Mouse (Mus musculus): ENCODE data around the gene Fastkd1.
A peak's percentile ranks its signal among the peaks of the same experiment; 100 is the strongest.
"Not testable (repeated sequence)": the region's sequence is repeated elsewhere in the genome, so short reads cannot be mapped to it uniquely, and the experiment has no call there.

Gene Fastkd1

GRCm38 (mm10) chr2:69712981-69713625, at the start of gene Fastkd1:
Gene Fastkd1 (minus strand): TSS chr2:69713516.
- peak; percentile 83 for DNase-seq (ENCODE audit: low read depth, low spot score)

GRCm38 (mm10) chr2:69760980-69761379, 47.7 kb upstream of the Fastkd1 start:
- DNase-seq (ENCODE audit: low read depth, low spot score): no peak

- peak; percentile 8 for DNase-seq (ENCODE audit: low read depth, low spot score)
Measured at GRCm38 (mm10) chr2:69745091-69745490, 31.8 kb upstream of the Fastkd1 start.

GRCm38 (mm10) chr2:69723519-69723825, 10.2 kb upstream of the Fastkd1 start:
- no peak for DNase-seq (ENCODE audit: low read depth, low spot score)

GRCm38 (mm10) chr2:69722650-69723518, 9.6 kb upstream of the Fastkd1 start:
- DNase-seq (ENCODE audit: low read depth, low spot score): peak; percentile 92

- no peak for DNase-seq (ENCODE audit: low read depth, low spot score)
Measured at GRCm38 (mm10) chr2:69722273-69722649, 8.9 kb upstream of the Fastkd1 start, which contains the start of gene Ppig. Gene Ppig (plus strand): TSS chr2:69722545.

GRCm38 (mm10) chr2:69719121-69719520, 5.8 kb upstream of the Fastkd1 start:
- no peak for DNase-seq (ENCODE audit: low read depth, low spot score)

GRCm38 (mm10) chr2:69716483-69716882, 3.2 kb upstream of the Fastkd1 start:
- DNase-seq (ENCODE audit: low read depth, low spot score): no peak

GRCm38 (mm10) chr2:69714126-69714525, 810 bp upstream of the Fastkd1 start:
- DNase-seq (ENCODE audit: low read depth, low spot score): no peak

- DNase-seq (ENCODE audit: low read depth, low spot score): no peak
Measured at GRCm38 (mm10) chr2:69713626-69714014, 304 bp upstream of the Fastkd1 start.

GRCm38 (mm10) chr2:69712171-69712570, 1.1 kb downstream of the Fastkd1 start:
- DNase-seq (ENCODE audit: low read depth, low spot score): peak; percentile 27

- no peak for DNase-seq (ENCODE audit: low read depth, low spot score)
Measured at GRCm38 (mm10) chr2:69700446-69700845, 12.9 kb downstream of the Fastkd1 start.

- DNase-seq (ENCODE audit: low read depth, low spot score): no peak
Measured at GRCm38 (mm10) chr2:69693501-69693900, 19.8 kb downstream of the Fastkd1 start.

GRCm38 (mm10) chr2:69690843-69691242, 22.5 kb downstream of the Fastkd1 start:
- no peak for DNase-seq (ENCODE audit: low read depth, low spot score)

GRCm38 (mm10) chr2:69690214-69690613, 23.1 kb downstream of the Fastkd1 start:
- no peak for DNase-seq (ENCODE audit: low read depth, low spot score)

GRCm38 (mm10) chr2:69684488-69684887, 28.8 kb downstream of the Fastkd1 start:
- no peak for DNase-seq (ENCODE audit: low read depth, low spot score)

GRCm38 (mm10) chr2:69683036-69683805, 30.1 kb downstream of the Fastkd1 start:
- DNase-seq (ENCODE audit: low read depth, low spot score): no peak

- DNase-seq (ENCODE audit: low read depth, low spot score): no peak
Measured at GRCm38 (mm10) chr2:69681931-69682330, 31.4 kb downstream of the Fastkd1 start.

GRCm38 (mm10) chr2:69679990-69680389, 33.3 kb downstream of the Fastkd1 start:
- DNase-seq (ENCODE audit: low read depth, low spot score): peak; percentile 13

- DNase-seq (ENCODE audit: low read depth, low spot score): not testable (repeated sequence)
Measured at GRCm38 (mm10) chr2:69677215-69677614, 36.1 kb downstream of the Fastkd1 start.

GRCm38 (mm10) chr2:69676713-69677112, 36.6 kb downstream of the Fastkd1 start:
- DNase-seq (ENCODE audit: low read depth, low spot score): no peak

- no peak for DNase-seq (ENCODE audit: low read depth, low spot score)
Measured at GRCm38 (mm10) chr2:69675266-69675665, 38.0 kb downstream of the Fastkd1 start.
